Mouse (Mus musculus): Measurements from ENCODE around the gene Eftud2. TPM values are rescaled to one million over a fixed set of nuclear protein-coding genes. Genes with fewer than 3 reads are reported as not detected.

The Eftud2 gene
- polyA plus RNA-seq, 1 experiment from 2014 or later = 196 TPM

DNA sequence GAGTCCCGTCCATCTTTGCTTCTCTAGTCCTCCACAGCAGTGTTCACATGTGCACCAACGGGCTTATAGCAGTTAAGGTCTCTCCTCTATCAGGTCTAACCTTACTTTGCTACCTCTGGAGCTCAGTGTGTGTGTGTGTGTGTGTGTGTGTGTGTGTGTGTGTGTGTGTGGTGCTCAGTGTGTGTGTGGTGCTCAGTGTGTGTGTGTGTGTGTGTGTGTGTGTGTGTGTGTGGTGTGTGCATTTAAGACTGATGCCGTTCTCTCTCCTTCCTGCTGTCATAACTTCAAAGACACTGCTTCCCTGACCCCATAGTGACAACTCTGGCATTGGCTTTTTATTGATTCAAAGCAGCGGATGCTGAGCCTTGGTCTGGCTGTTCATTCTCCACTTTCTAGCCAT, 45.2 kb downstream of the Eftud2 start, which contains the start of gene Higd1b:
TSS of gene Higd1b (plus strand) at position 301 of the 400 bp plus-strand sequence.
- Histone ChIP-seq H3K27me3 (no peaks in the 10 kb centered on the region), H3K4me2 (no peak within 1 kb of the TSS), H3K36me3 (peaks cover 44% of the 10 kb centered on the region), H3K9ac (no peak within 1 kb of the TSS), H3K4me1 (peaks cover 5% of the 10 kb centered on the region; the same call in 1 of the 2 replicates), H3K27ac (no peak within 1 kb of the TSS), H3K4me3 (no peak within 1 kb of the TSS), H3K9me3 (no peaks in the 10 kb centered on the region)
- WGBS = 80% methylated on average over 4 of the region's 4 CpGs
- no peak for ATAC-seq (ENCODE audit: insufficient number of reproducible peaks, insufficient read depth, low FRiP score, low TSS enrichment, low read depth)

DNA sequence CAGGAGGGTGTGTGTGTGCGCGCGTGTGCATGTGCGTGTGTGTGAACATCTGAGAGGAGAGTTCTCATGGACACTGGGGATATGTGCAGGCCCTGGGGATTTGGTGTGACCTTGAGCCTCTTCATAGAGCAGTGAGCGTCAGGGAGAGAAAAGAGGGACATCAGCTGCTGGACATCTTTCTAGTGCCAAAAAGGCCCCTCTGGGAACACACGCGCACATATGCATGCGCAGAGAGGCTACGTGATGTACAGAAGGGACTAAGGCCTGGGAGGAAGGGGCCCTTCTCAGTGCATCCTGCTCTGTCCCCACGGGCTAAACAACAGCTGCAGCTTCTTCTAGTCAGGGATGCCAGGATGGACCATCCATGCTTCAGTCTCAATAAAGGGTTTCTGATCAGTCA, 46.6 kb downstream of the Eftud2 start:
- no peak for ATAC-seq (ENCODE audit: insufficient number of reproducible peaks, insufficient read depth, low FRiP score, low TSS enrichment, low read depth)
- Histone ChIP-seq H3K27ac (no peak overlapping the region), H3K9me3 (no peaks in the 10 kb centered on the region), H3K9ac (no peak overlapping the region), H3K4me2 (no peak overlapping the region), H3K4me3 (no peak overlapping the region), H3K36me3 (peaks cover 31% of the 10 kb centered on the region), H3K27me3 (no peaks in the 10 kb centered on the region), H3K4me1 (peaks cover 5% of the 10 kb centered on the region; the same call in 1 of the 2 replicates)
- 83% methylated on average over 10 of the region's 10 CpGs for WGBS

DNA sequence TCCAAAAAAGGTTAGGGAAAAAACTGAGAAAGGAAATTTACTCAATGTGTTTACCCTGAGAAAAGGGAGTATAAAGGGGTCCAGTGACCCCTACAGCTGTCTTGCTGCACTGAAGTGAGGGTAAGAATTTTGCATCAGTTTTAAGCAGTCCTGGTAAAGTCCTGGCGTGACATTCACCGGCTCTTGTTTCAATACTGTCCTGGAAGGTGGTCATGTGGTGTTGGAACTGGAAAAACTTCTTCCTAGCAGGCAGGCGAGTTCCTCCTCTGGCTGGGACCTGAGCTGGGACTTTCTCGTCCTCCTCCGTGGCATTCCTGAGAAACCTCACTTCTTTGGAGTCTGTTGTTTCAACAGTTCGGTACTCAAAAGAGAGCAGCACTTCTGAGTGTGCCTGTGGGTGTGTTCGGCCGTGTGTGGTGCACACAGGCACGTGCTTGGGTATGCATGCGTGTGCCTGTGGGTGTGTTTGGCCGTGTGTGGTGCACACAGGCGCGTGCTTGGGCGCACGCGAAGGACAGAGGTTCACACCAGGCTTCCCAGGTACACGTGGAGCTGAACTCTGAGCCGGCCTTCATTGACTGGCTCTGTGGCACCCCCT, 48.0 kb downstream of the Eftud2 start:
- peaks cover 17% of the 10 kb centered on the region for H3K36me3 ChIP-seq
- no peaks in the 10 kb centered on the region for H3K9me3 ChIP-seq
- H3K4me2 ChIP-seq = no peak overlapping the region
- no peak for ATAC-seq (ENCODE audit: insufficient number of reproducible peaks, insufficient read depth, low FRiP score, low TSS enrichment, low read depth)
- H3K9ac ChIP-seq = 0 out of 2 replicates have a peak overlapping the region, but pooled peaks have one; percentile 2
- 55% methylated on average over 18 of the region's 18 CpGs for WGBS
- no peak overlapping the region for H3K4me3 ChIP-seq
- H3K27me3 ChIP-seq = no peaks in the 10 kb centered on the region
- peaks cover 7% of the 10 kb centered on the region for H3K4me1 ChIP-seq
- H3K27ac ChIP-seq = peak overlapping the region; percentile 23; the same call in 1 of the 2 replicates

DNA sequence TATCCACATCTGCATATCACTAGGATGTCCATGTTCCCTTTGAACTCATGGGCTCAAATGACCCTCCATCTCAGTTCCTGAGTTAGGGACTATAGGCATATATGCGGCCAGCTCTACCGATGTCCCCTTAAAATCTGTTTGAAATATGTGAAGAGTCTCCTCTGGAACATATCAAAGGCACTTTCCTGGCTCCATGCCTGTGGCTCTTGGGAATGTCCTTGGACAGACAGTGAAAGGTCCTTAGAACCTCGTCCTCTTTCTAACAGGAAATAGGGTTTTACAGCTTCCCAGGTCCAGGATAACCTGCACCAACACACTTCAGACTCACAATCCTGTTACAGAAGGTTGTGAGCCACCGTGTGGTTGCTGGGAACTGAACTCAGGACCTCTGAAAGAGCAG, 50.5 kb downstream of the Eftud2 start:
- Histone ChIP-seq H3K4me2 (no peak overlapping the region), H3K9ac (no peak overlapping the region), H3K4me1 (peaks cover 15% of the 10 kb centered on the region), H3K36me3 (no peaks in the 10 kb centered on the region), H3K4me3 (no peak overlapping the region), H3K27me3 (no peaks in the 10 kb centered on the region), H3K27ac (no peak overlapping the region), H3K9me3 (no peaks in the 10 kb centered on the region)
- WGBS = 78% methylated on average over 4 of the region's 4 CpGs
- ATAC-seq (ENCODE audit: insufficient number of reproducible peaks, insufficient read depth, low FRiP score, low TSS enrichment, low read depth) = no peak

DNA sequence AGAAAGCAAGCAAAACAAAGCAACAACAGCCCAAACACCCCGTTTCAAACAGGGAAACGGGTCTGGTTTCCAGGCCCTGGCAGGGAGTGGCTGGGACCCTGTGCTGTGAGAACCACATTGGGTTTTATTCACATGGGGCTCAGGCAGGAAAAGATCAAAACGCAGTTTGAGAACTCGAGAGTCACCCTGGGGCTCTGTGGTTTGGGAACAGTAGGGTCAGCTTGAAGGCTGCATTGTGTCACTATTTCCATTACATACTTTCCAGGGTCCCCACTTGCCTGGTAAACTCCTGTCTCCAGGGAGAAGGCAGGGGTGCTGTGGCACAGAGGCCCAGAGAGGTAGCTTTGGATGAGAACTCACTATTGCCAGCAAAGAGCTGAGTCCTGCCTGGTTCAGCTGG, 53.7 kb downstream of the Eftud2 start:
- Histone ChIP-seq H3K36me3 (no peaks in the 10 kb centered on the region), H3K27me3 (no peaks in the 10 kb centered on the region), H3K4me3 (no peak overlapping the region), H3K27ac (no peak overlapping the region), H3K4me1 (peaks cover 10% of the 10 kb centered on the region; the same call in 1 of the 2 replicates), H3K9me3 (no peaks in the 10 kb centered on the region), H3K9ac (no peak overlapping the region), H3K4me2 (no peak overlapping the region)
- no peak for ATAC-seq (ENCODE audit: insufficient number of reproducible peaks, insufficient read depth, low FRiP score, low TSS enrichment, low read depth)
- WGBS = 43% methylated on average over 4 of the region's 4 CpGs

DNA sequence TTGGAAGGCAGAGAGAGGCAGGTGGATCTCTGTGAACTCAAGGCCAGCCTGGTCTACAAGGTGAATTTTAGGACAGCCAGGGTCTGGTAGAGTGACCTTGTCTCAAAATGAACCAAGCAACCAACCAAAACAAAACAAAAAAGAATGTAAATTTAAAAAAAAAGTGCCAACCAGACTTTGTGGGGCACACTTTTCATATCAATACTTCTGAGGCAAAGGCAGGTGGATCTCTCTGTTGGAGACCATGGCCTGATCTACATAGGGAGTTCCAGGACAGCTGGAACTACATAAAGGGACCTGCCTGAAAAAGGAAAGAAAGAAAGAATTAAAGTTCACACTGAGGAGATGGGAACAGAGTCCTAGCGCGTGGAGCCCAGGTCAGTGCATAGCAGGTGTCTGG, 54.3 kb downstream of the Eftud2 start:
- H3K4me1 ChIP-seq = peaks cover 10% of the 10 kb centered on the region; the same call in 1 of the 2 replicates
- H3K4me3 ChIP-seq = no peak overlapping the region
- no peak for ATAC-seq (ENCODE audit: insufficient number of reproducible peaks, insufficient read depth, low FRiP score, low TSS enrichment, low read depth)
- no peaks in the 10 kb centered on the region for H3K36me3 ChIP-seq
- H3K27ac ChIP-seq = no peak overlapping the region
- WGBS = 69% methylated on average over 2 of the region's 2 CpGs
- no peaks in the 10 kb centered on the region for H3K27me3 ChIP-seq
- H3K9me3 ChIP-seq = no peaks in the 10 kb centered on the region
- no peak overlapping the region for H3K4me2 ChIP-seq
- no peak overlapping the region for H3K9ac ChIP-seq

DNA sequence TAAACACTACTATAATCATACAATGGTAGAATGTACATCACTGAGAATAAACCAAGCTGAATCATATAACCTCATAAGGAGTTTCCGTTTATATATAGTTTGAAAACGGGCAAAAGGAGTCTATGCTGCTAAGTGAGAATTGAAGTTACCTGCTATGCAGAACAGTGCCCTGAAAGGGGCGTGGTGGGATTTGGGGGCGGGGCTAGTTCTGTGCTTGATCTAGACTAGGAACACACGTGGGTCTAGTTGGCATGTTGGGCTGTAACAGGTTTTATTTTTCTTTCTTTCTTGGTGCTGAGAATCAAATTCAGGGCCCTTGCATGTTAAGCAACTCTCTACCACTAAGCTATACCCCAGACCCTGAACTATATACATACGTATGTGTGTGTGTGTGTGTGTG, 59.6 kb downstream of the Eftud2 start:
- peaks cover 16% of the 10 kb centered on the region for H3K4me1 ChIP-seq
- 47% methylated on average over 6 of the region's 6 CpGs for WGBS
- H3K27ac ChIP-seq = no peak overlapping the region
- ATAC-seq (ENCODE audit: insufficient number of reproducible peaks, insufficient read depth, low FRiP score, low TSS enrichment, low read depth) = no peak
- H3K36me3 ChIP-seq = no peaks in the 10 kb centered on the region
- no peak overlapping the region for H3K4me3 ChIP-seq
- H3K9me3 ChIP-seq = no peaks in the 10 kb centered on the region
- no peak overlapping the region for H3K4me2 ChIP-seq
- 0 out of 2 replicates have a peak, but pooled peaks cover 3% of the 10 kb centered on the region for H3K27me3 ChIP-seq
- no peak overlapping the region for H3K9ac ChIP-seq

DNA sequence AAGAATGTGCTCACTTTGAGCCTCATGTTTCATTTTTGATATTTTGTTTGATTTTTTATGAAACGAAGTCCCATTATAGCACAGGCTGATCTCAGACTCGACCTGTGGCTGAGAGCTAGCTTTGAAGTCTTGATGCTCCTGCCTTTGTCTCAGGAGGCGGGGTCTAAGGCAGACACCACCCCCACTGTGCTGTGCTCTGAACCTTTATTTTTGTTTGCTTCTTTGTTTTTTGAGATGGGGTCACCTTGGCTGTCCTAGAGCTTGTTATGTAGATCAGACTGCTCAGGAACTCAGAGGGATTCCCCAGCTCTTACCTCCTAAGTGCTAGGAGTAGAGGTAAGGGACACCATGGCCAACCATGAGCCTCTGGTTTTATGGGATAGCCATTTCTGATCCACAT, 60.4 kb downstream of the Eftud2 start:
- H3K4me2 ChIP-seq = no peak overlapping the region
- no peak overlapping the region for H3K27ac ChIP-seq
- 0 out of 2 replicates have a peak, but pooled peaks cover 3% of the 10 kb centered on the region for H3K27me3 ChIP-seq
- H3K9ac ChIP-seq = no peak overlapping the region
- no peaks in the 10 kb centered on the region for H3K36me3 ChIP-seq
- no peaks in the 10 kb centered on the region for H3K9me3 ChIP-seq
- 11% methylated on average over 3 of the region's 3 CpGs for WGBS
- H3K4me3 ChIP-seq = no peak overlapping the region
- peaks cover 22% of the 10 kb centered on the region for H3K4me1 ChIP-seq
- no peak for ATAC-seq (ENCODE audit: insufficient number of reproducible peaks, insufficient read depth, low FRiP score, low TSS enrichment, low read depth)

DNA sequence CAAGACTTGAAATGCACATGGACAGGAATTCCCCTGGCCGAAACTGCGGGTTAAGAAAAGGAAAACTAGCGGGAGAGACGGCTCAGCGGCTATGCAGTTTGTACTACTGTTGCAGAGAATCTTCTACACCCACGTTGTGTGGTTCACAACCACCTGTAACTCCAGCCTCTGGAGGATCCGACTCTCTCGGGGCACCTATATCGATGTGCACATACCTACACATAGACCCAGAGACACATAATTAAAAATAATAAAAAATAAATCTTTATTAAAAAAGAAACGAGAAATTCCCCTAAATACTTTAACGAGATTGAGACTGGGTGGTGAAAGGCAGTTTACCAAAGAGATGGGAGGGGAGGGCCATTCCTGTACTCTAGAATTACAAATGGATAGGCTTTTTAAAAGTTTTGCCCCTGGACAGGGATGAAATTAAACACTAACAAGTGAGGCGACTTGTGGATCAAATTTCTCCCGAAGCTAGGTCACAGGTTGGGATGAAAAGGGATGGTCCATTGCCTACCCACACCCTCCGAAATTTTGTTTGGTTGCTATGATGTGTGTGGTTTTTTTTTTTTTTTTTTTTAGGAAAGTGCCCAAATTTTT, 60.9 kb downstream of the Eftud2 start:
- WGBS = 3% methylated on average over 14 of the region's 14 CpGs
- H3K4me2 ChIP-seq = peak overlapping the region; percentile 82
- ATAC-seq (ENCODE audit: insufficient number of reproducible peaks, insufficient read depth, low FRiP score, low TSS enrichment, low read depth) = no peak

DNA sequence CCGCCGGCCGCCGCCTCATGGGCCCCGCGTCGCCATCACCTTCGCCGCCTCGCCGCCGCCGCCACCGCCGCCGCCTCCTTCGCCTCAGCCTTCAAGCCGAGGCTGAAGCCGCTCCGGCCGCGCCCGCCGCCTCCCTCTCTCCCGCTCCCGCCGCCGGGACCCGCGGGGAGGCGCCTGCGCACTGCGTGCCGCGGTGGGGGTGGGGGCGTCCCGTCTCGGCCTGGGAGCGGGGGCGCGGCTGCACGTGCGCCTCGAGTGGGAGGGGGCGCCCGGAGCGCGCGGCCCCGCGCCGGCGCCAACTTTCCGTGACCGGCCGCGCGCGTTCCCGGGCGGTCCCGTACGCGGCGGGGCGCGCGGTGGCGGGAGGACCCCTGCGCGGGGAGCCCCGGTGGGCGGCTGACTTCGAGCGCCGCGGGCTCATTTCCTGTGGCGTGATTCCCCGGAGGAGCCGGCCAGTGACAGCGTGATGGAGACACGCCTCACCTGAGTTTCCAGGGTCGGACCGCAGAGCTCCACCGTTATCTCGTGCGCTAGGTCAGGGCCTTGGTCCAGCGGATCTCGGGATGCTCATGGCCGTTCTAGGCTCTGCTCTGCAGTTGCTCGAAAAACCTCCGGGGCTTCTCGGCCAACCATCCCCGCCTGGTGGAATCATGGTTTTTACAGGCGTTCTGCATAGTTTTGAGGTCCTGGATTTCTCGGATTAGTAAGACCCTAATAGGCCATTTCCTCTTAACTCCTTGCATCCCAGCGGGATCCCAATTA, 61.6 kb downstream of the Eftud2 start, which contains the start of gene Gjc1:
TSS of gene Gjc1 (minus strand) at position 680 of the 762 bp plus-strand sequence.
- Histone ChIP-seq H3K4me1 (peaks cover 30% of the 10 kb centered on the region), H3K4me3 (peak within 1 kb of the TSS; percentile 89), H3K27ac (peak within 1 kb of the TSS; percentile 99), H3K4me2 (peak within 1 kb of the TSS; percentile 82), H3K36me3 (no peaks in the 10 kb centered on the region), H3K27me3 (0 out of 2 replicates have a peak, but pooled peaks cover 3% of the 10 kb centered on the region), H3K9ac (peak within 1 kb of the TSS; percentile 99), H3K9me3 (no peaks in the 10 kb centered on the region)
- ATAC-seq (ENCODE audit: insufficient number of reproducible peaks, insufficient read depth, low FRiP score, low TSS enrichment, low read depth) = peak; percentile 80
- under 1% methylated on average over 71 of the region's 97 CpGs for WGBS

More for the DNA sequence above, 60.9 kb downstream of the Eftud2 start:
- peak overlapping the region; percentile 89 for H3K4me3 ChIP-seq
- 0 out of 2 replicates have a peak, but pooled peaks cover 3% of the 10 kb centered on the region for H3K27me3 ChIP-seq
- H3K9ac ChIP-seq = peak overlapping the region; percentile 99
- H3K4me1 ChIP-seq = peaks cover 26% of the 10 kb centered on the region
- H3K36me3 ChIP-seq = no peaks in the 10 kb centered on the region
- no peaks in the 10 kb centered on the region for H3K9me3 ChIP-seq
- peak overlapping the region; percentile 99 for H3K27ac ChIP-seq

DNA sequence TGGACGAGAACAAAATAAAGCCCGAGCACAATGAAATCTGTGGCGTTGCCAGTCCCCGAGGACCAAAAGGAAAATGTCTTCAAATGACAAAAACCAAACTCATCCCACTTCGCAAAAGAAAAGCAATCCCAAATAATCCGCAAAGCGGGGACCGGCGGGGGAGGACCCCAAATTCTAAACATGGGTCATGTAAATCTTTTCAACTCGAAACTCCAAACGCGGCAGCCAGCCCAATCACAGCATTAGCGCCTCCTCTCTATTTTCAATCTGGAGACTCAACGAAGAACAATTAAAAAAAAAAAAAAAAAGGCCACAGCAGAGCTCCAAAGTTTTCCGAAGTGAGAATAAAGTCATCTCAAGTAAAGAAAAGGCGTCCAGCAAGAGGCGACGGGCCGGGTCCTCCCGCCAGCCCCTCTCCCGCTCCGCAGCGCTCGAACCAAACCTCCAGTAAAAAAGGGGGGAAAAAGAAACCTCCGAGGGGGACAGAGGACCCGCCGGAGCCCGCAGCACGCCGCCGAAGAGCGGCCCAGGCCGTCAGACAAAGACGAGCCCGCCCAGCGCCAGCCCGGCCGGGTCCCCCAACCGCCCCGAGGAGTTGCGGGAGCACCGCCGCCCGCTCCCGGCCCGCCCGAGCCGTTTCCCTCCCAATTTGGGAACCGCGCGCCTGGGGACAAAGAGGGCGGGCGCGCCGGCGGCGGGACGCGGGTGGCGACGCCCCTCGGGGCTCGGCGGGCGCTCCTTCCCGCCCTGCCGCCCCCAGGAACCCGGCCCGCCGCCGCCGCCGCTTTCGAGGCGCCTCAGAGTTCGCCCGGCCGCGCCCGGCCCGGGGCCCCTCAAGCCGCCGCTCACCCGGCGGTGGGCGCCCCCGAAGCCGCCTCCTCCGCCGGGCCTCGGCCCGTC, 62.4 kb downstream of the Eftud2 start:
- Histone ChIP-seq H3K4me1 (peaks cover 36% of the 10 kb centered on the region), H3K36me3 (no peaks in the 10 kb centered on the region), H3K4me3 (peak overlapping the region; percentile 89), H3K4me2 (peak overlapping the region; percentile 82), H3K9ac (peak overlapping the region; percentile 99), H3K27ac (peak overlapping the region; percentile 99), H3K27me3 (0 out of 2 replicates have a peak, but pooled peaks cover 3% of the 10 kb centered on the region), H3K9me3 (no peaks in the 10 kb centered on the region)
- WGBS = under 1% methylated on average over 63 of the region's 92 CpGs
- ATAC-seq (ENCODE audit: insufficient number of reproducible peaks, insufficient read depth, low FRiP score, low TSS enrichment, low read depth) = peak; percentile 57
